Comparison of ENCODE assay signal across 8 mouse cellular contexts in the genomic region with DNA sequence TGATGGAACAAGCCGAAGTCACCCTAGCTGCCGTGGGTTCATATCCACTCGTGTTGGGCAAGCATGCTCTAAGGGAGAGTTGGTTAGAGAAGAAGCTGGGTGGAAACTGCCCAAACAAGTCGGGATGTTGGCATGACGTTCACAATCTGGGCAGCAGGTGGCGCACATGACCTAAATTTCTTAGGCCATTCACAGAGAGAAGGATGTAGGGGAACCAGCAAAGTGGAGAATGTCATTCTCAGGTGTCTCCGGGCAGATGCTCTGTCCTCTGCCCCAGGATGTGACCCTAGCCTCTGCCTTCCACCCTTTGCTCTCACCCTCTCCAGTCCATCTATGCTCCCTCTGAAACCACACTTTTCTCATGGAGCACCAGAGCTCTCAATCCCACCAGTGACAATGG.
A peak's percentile ranks its signal among the peaks of the same experiment; 100 is the strongest.
DNase-seq lines count a peak whose midpoint lies in the region; ATAC-seq and TF ChIP-seq lines count a peak whose summit lies in the region.

No protein-coding gene starts in this region.

- no peaks in the 10 kb centered on the region for H3K9me3 ChIP-seq in liver, postnatal 0 days (ENCODE audit: low read length)

- no peaks in the 10 kb centered on the region for H3K27me3 ChIP-seq in liver, postnatal 0 days (ENCODE audit: insufficient read depth, low read length)

- peak; percentile 87 for DNase-seq in adrenal gland, postnatal 14 days
- peak; percentile 80 for DNase-seq in embryo, embryonic 9.5 days (ENCODE audit: extremely low spot score)
- DNase-seq in heart, adult 9 months (ENCODE audit: low spot score in 2 of 2) = peak; percentile 60 to 83
- DNase-seq in kidney, postnatal 36 days = peak; percentile 83 to 94
- DNase-seq in liver, postnatal 0 days = peak; percentile 85
- peak; percentile 39 for DNase-seq in testis, postnatal 14 days (ENCODE audit: low spot score)

- no peak for TF ChIP-seq EP300 in liver, postnatal 0 days (IDR thresholded peaks at IDR 0.05; ENCODE audit: low read depth)

- TF ChIP-seq CTCF in liver, postnatal 0 days (IDR thresholded peaks at IDR 0.05; ENCODE audit: low read depth) = peak; percentile 88

- H3K36me3 ChIP-seq in liver, postnatal 0 days (replicated peaks; ENCODE audit: insufficient read depth, low read length) = no peaks in the 10 kb centered on the region

- peak; percentile 90 for ATAC-seq in CD4-positive, CD25-positive, alpha-beta regulatory T cell, adult 4 months
- ATAC-seq in liver, postnatal 0 days = peak; percentile 25; the same call in 1 of the 2 replicates
- ATAC-seq in neutrophil, adult 5-6 weeks (ENCODE audit: extremely low read depth, insufficient number of reproducible peaks, low FRiP score, poor library complexity, severe bottlenecking) = peak; percentile 54

- 5% methylated on average over 7 of the region's 7 CpGs for WGBS in liver, postnatal 0 days (ENCODE audit: insufficient replicate concordance)

- no peak overlapping the region for H3K9ac ChIP-seq in liver, postnatal 0 days (replicated peaks)

- H3K4me1 ChIP-seq in liver, postnatal 0 days (ENCODE audit: insufficient read depth) = no peaks in the 10 kb centered on the region

- no peak overlapping the region for H3K27ac ChIP-seq in liver, postnatal 0 days (ENCODE audit: low read depth)

- no peak overlapping the region for H3K4me3 ChIP-seq in liver, postnatal 0 days (ENCODE audit: low read depth, low read length)

- no peak overlapping the region for H3K4me2 ChIP-seq in liver, postnatal 0 days (ENCODE audit: low read depth, low read length)

Comparison
In these comparisons a context has a peak if more than half of its experiments do, and no peak if none do; other contexts are left out.
1. ATAC-seq: peak in every context shown above with its lines; median percentile 90 in CD4-positive, CD25-positive, alpha-beta regulatory T cell, adult 4 months; 54 in neutrophil, adult 5-6 weeks; 25 in liver, postnatal 0 days.